Mouse (Mus musculus) kidney, embryonic 14.5 days (tissue): ENCODE data around the gene Ncapd3. TPM values are rescaled to one million over a fixed set of nuclear protein-coding genes. Genes with fewer than 3 reads are reported as not detected.

Experiments used
- ATAC-seq: fragments of 200-750 bp; cut with Nextera tagmentation; 2 replicates; pipeline ENCODE4 v1.8.0; 2017; ENCODE audit warnings: moderate number of reproducible peaks, mild to moderate bottlenecking, moderate TSS enrichment, moderate library complexity; ENCODE audit not compliant: low FRiP score, low TSS enrichment
- H3K27ac ChIP-seq: fragments of 300-500 bp; sonication (generic); 2 replicates; pipeline ENCODE4 v1.5.1; 2014; ENCODE audit warnings: low read depth, mild to moderate bottlenecking, low read length, moderate library complexity, mixed read lengths
- H3K27me3 ChIP-seq: fragments of 300-500 bp; sonication (generic); 2 replicates; pipeline ENCODE4 v1.6.1; 2014; ENCODE audit warnings: mild to moderate bottlenecking, low read length; ENCODE audit not compliant: control insufficient read depth, insufficient read depth
- H3K36me3 ChIP-seq: fragments of 300-500 bp; sonication (generic); 2 replicates; pipeline ENCODE4 v1.6.1; 2014; ENCODE audit warnings: low read length, mixed read lengths; ENCODE audit not compliant: control insufficient read depth, insufficient read depth
- H3K4me1 ChIP-seq: fragments of 300-500 bp; sonication (generic); 2 replicates; pipeline ENCODE4 v1.6.1; 2014; ENCODE audit warnings: low read length, mixed read lengths; ENCODE audit not compliant: control insufficient read depth, insufficient read depth
- H3K4me2 ChIP-seq: fragments of 300-500 bp; sonication (generic); replicated peaks from 2 replicates; pipeline ENCODE4 v1.6.1; 2014; ENCODE audit warnings: low read depth, mild to moderate bottlenecking, low read length
- H3K4me3 ChIP-seq: fragments of 300-500 bp; sonication (generic); 2 replicates; pipeline ENCODE4 v1.5.1; 2014; ENCODE audit warnings: mild to moderate bottlenecking, low read length
- H3K9ac ChIP-seq: fragments of 300-500 bp; sonication (generic); 2 replicates; pipeline ENCODE4 v1.6.1; 2014; ENCODE audit warnings: low read depth, mild to moderate bottlenecking, low read length, moderate library complexity
- H3K9me3 ChIP-seq: fragments of 300-500 bp; sonication (generic); 2 replicates; pipeline ENCODE4 v1.6.1; 2016; ENCODE audit warnings: low read length; ENCODE audit not compliant: control insufficient read depth
- WGBS: fragments of 180-500 bp; shearing (Covaris S2); extraction: QIAGEN DNeasy Blood & Tissue Kit; methylation state at CpG from one replicate; pipeline ENCODE4 v1.1.7; 2014; 5-methylcytosine and 5-hydroxymethylcytosine counted together
- polyA plus RNA-seq: library from polyadenylated mRNA; unstranded; fragments of >200 nt; fragmentation: Nextera tagmentation; extraction: Ambion mirVana; gene quantifications from 2 replicates; pipeline ENCODE4 v1.2.1, GENCODE M21; 2014

Ncapd3 gene
- 25.6 and 41.3 TPM in 2 replicates for polyA plus RNA-seq

DNA sequence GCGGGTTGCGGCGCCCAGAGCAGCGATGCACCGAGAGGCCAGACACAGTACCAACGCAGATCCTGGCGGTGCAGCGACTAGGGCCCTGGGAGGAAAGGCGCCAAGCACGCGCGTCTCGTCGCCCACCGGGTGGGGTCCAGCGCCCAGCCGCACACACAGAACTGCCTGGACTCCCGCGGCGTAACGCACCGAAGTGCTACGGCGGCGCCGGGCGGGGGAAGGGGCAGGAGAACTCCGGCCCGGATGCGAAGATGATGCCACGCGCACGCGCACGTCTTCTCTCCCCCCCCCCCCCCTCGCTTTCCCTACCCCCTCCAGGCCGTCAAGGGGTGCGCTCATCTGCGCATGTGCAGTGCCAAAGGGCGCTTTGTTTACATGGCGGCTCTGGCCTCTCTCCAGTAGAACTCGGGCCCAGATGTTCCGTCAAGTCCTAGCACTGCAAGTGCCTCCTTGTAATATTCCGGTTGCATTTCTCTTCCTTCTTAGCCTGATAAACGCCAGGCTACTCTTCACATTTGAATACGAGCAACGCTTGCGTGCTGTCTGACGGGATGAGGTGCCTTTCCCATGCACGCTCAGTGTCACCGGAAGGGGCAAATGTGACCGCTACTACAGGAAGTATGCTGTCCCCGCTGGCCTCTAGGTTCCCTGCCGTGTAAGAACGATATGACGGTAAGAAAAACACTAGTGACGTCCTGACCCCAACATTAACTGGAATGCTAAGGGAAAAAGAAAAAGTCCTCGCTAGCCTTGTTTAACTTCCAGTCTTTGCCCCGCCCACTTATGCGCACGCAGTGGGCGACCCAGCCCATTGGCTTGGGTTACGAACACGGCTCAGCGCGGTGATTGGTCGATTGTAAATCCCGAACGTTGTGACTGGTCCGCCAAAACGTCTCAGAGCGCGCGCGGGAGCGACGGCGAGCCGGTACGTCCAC lies at the start of gene Ncapd3, which contains the start of gene Vps26b:
Ncapd3 (plus strand) TSS at position 348 of the 935 bp plus-strand sequence.
Vps26b (minus strand) TSS at position 238 of the 935 bp plus-strand sequence.
- Histone ChIP-seq H3K36me3 (peaks cover 4% of the 10 kb centered on the region; the same call in 1 of the 2 replicates), H3K9me3 (no peaks in the 10 kb centered on the region), H3K4me1 (peaks cover 29% of the 10 kb centered on the region), H3K4me3 (peak within 1 kb of the TSS; percentile 97), H3K27ac (peak within 1 kb of the TSS; percentile 90), H3K9ac (peak within 1 kb of the TSS; percentile 94), H3K4me2 (peak within 1 kb of the TSS; percentile 88), H3K27me3 (no peaks in the 10 kb centered on the region)
- peak; percentile 95 for ATAC-seq
- under 1% methylated on average over 73 of the region's 80 CpGs for WGBS

DNA sequence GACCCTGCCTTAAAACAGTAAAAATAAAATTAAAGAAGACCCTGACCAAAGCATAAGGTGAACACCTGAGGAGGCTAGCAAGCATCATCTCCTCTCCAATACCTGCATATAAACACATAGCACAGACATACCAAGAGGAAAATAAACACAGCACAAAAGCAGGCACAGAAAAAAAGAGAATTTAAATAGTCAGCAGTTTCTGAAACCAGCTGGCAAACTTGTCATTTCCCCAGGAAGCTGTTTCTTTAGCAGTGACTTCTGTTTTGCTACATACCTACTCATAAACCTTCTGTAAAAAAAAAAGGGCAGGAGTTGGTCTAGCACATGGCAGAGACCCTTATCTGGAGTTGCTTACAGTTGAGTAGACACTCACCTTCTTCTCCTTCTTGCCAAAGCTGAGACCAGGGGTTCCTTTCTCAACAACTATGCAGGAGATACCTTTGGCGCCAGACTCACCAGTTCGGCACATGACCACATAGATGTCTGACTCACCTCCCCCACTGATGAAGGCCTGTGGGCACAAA lies 44.8 kb upstream of the Ncapd3 start:
- no peak overlapping the region for H3K27ac ChIP-seq
- H3K9me3 ChIP-seq, result no peaks in the 10 kb centered on the region
- peaks cover 44% of the 10 kb centered on the region for H3K36me3 ChIP-seq
- no peak for ATAC-seq
- H3K9ac ChIP-seq, result no peak overlapping the region
- no peak overlapping the region for H3K4me3 ChIP-seq
- H3K4me1 ChIP-seq, result no peaks in the 10 kb centered on the region
- WGBS, result 90% methylated on average over 2 of the region's 2 CpGs
- H3K27me3 ChIP-seq, result no peaks in the 10 kb centered on the region
- H3K4me2 ChIP-seq, result no peak overlapping the region

DNA sequence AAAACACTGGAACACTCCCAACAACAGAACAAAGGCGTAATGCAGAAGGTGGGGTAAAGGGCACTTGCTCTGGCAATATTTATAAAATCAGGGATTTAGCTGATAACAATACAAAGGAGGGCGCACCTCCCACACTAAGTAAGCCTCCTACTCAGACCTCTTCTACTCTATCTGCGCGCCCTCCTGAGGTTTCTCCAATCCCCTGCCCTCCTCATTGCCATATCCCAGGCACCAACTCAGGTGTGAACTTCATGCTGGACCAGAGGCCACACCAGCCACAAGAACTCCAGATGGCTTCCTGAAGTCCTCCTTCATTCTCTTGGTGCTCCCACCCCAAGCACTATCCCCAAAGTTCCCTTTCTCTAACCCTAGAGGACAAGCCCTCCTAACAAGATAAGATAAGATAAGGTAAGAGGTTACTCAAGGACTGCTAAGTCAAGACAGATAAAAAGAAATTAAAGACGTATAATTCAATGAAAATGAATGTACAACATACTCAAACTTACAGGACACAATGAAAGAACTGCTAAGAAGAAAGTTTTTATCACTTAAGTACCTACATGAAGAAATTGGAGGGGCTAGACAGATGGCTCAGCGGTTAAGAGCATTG lies 44.2 kb upstream of the Ncapd3 start:
- H3K9ac ChIP-seq, result no peak overlapping the region
- H3K36me3 ChIP-seq, result peaks cover 47% of the 10 kb centered on the region
- ATAC-seq, result no peak
- H3K27me3 ChIP-seq, result no peaks in the 10 kb centered on the region
- H3K4me2 ChIP-seq, result no peak overlapping the region
- no peaks in the 10 kb centered on the region for H3K9me3 ChIP-seq
- 95% methylated on average over 6 of the region's 6 CpGs for WGBS
- H3K27ac ChIP-seq, result no peak overlapping the region
- H3K4me1 ChIP-seq, result no peaks in the 10 kb centered on the region
- H3K4me3 ChIP-seq, result no peak overlapping the region

DNA sequence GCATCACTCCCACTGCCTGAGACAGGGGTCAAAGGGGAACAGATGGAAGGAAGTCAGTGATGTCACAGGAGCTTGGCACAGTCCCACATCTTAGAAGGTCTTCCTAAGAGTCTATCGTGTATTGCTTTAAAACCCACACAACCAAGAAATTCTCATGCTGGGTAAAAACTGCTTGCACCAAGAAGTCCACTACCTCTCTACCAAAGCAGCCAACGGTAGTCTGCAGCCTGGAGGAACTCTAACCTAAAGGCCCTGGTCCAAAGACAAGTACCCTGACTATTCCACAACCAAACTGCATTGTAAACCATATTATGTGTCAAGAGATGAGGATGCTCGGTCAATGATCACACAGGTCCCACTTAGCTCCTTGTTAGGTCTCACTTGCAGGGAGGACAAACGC lies 39.8 kb upstream of the Ncapd3 start:
- Histone ChIP-seq H3K9me3 (no peaks in the 10 kb centered on the region), H3K27me3 (no peaks in the 10 kb centered on the region), H3K27ac (no peak overlapping the region), H3K9ac (no peak overlapping the region), H3K4me3 (no peak overlapping the region), H3K36me3 (peaks cover 44% of the 10 kb centered on the region), H3K4me1 (no peaks in the 10 kb centered on the region), H3K4me2 (no peak overlapping the region)
- WGBS, result 91% methylated on average over 4 of the region's 4 CpGs
- no peak for ATAC-seq

DNA sequence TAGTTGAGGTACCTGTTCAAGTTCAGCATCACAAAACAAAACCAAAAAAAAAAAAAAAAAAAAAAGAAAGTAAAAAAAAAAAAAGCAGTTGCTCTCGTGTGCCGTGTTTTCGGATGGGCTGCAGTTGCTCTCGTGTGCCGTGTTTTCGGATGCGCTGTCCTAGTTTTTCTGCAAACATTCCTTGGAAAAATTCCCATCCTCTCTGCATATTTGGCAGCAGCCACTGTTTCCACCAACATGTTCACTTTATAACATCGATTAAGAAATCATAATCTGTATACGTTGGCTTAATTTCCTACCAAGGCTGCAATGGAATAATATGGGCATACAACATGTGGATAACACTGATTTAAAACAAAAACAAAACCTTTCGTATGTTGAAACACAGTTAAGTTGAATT lies 36.9 kb upstream of the Ncapd3 start:
- no peak overlapping the region for H3K4me3 ChIP-seq
- H3K9me3 ChIP-seq, result no peaks in the 10 kb centered on the region
- no peak overlapping the region for H3K27ac ChIP-seq
- H3K4me2 ChIP-seq, result no peak overlapping the region
- ATAC-seq, result no peak
- H3K36me3 ChIP-seq, result peaks cover 31% of the 10 kb centered on the region
- 95% methylated on average over 10 of the region's 10 CpGs for WGBS
- H3K4me1 ChIP-seq, result no peaks in the 10 kb centered on the region
- H3K9ac ChIP-seq, result no peak overlapping the region
- H3K27me3 ChIP-seq, result no peaks in the 10 kb centered on the region

DNA sequence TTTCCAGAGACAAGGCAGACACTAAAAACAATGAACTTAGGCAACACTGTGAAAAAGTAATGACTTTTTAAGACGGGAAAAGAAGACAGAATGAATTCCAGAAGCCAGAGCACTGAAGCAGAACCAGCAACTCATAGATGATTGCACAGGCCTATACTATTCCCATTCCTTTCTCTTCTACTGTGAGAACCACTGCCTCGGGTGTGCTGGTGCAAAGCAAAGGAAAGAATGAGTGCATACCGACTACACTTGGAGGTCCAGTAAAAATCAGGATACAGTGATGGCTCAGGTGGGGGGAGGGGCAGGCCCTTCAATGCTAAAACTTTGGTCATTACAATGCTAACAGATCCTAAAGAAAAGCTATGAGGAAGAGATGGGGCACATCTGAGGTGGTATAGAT lies 36.1 kb upstream of the Ncapd3 start:
- Histone ChIP-seq H3K4me2 (no peak overlapping the region), H3K9ac (no peak overlapping the region), H3K9me3 (no peaks in the 10 kb centered on the region), H3K4me3 (no peak overlapping the region), H3K27me3 (no peaks in the 10 kb centered on the region), H3K27ac (no peak overlapping the region), H3K4me1 (no peaks in the 10 kb centered on the region), H3K36me3 (peaks cover 26% of the 10 kb centered on the region)
- 50% methylated on average over 3 of the region's 3 CpGs for WGBS
- no peak for ATAC-seq

DNA sequence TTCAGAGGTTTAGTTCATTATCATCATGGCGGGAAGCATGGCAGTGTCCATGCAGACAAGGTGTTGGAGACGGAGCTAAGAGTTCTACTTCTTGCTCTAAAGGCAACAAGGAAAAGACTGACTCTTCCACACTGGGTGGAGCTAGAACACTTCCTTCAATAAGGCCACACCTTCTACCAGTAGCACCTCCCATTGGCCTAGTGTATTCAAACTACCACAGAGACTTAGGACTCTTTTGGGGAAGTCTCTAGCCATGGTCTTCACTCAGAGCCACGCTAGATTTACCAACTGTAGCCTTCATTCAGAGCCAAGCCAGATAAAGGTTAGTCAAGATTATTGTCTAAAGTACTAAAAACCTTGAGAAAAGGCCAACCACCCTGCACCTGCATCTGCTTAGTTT lies 32.9 kb upstream of the Ncapd3 start:
- H3K4me3 ChIP-seq, result no peak overlapping the region
- ATAC-seq, result no peak
- 93% methylated on average over 3 of the region's 3 CpGs for WGBS

DNA sequence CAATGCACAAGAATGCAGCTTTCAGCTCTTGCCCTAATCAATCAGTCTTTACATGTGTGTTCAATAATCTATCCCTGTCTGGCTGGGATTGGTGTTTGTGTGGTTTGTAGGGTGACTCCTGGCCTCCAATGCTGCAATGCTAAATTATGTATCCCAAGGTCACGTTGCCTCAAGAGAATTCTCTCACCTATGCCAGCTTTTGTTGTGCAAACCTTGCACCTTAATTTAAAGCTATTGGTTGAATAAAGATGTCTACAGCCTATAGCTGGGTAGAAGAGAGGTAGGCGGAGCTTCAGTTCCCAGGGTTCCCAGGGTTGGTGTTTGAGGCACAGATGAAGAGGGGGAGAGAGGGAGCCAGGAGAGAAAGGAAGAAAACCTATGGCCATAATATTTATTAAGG lies 32.5 kb upstream of the Ncapd3 start:
- no peaks in the 10 kb centered on the region for H3K36me3 ChIP-seq
- no peak overlapping the region for H3K27ac ChIP-seq
- no peaks in the 10 kb centered on the region for H3K9me3 ChIP-seq
- no peak overlapping the region for H3K4me3 ChIP-seq
- peaks cover 10% of the 10 kb centered on the region for H3K4me1 ChIP-seq
- no peak overlapping the region for H3K9ac ChIP-seq
- no peaks in the 10 kb centered on the region for H3K27me3 ChIP-seq
- H3K4me2 ChIP-seq, result no peak overlapping the region
- no peak for ATAC-seq
- 92% methylated on average over 2 of the region's 2 CpGs for WGBS

More for the DNA sequence above, 32.9 kb upstream of the Ncapd3 start:
- no peak overlapping the region for H3K9ac ChIP-seq
- H3K27ac ChIP-seq, result no peak overlapping the region
- H3K4me2 ChIP-seq, result no peak overlapping the region
- no peaks in the 10 kb centered on the region for H3K27me3 ChIP-seq
- H3K9me3 ChIP-seq, result no peaks in the 10 kb centered on the region
- H3K4me1 ChIP-seq, result peaks cover 10% of the 10 kb centered on the region
- no peaks in the 10 kb centered on the region; the same call in 1 of the 2 replicates for H3K36me3 ChIP-seq
